Mouse (Mus musculus) liver, adult 2 months (tissue): ENCODE data around the gene Gm3012. TPM values are rescaled to one million over a fixed set of nuclear protein-coding genes. Genes with fewer than 3 reads are reported as not detected.
"Not testable (repeated sequence)": the region's sequence is repeated elsewhere in the genome, so short reads cannot be mapped to it uniquely, and the experiment has no call there.

Experiments
- DNase-seq: peaks from one replicate; pipeline ENCODE4 v3.0.0-alpha.2; 2011; ENCODE audit warnings: low read depth, low spot score; ENCODE audit errors: extremely low read depth
- H3K27ac ChIP-seq: fragments of 200-500 bp; replicated peaks from 2 replicates; pipeline ENCODE4 v1.5.1; 2012; ENCODE audit warnings: low read depth, mild to moderate bottlenecking, control low read depth, inconsistent platforms, low read length; ENCODE audit not compliant: insufficient read depth
- H3K27me3 ChIP-seq: fragments of 200-500 bp; 2 replicates; pipeline ENCODE4 v1.6.1; 2012; ENCODE audit warnings: mild to moderate bottlenecking, moderate library complexity, low read length, inconsistent platforms; ENCODE audit not compliant: control insufficient read depth, insufficient read depth
- H3K36me3 ChIP-seq: fragments of 200-500 bp; 2 replicates; pipeline ENCODE4 v1.6.1; 2012; ENCODE audit warnings: low read length, inconsistent platforms; ENCODE audit not compliant: control insufficient read depth, insufficient read depth
- H3K4me1 ChIP-seq: fragments of 200-500 bp; 2 replicates; pipeline ENCODE4 v1.6.1; 2011; ENCODE audit warnings: low read length; ENCODE audit not compliant: control insufficient read depth, insufficient read depth
- H3K4me3 ChIP-seq: fragments of 200-500 bp; 2 replicates; pipeline ENCODE4 v1.5.1; 2011; ENCODE audit warnings: low read depth, mild to moderate bottlenecking, control low read depth, low read length, moderate library complexity; ENCODE audit not compliant: insufficient read depth
- H3K79me2 ChIP-seq: fragments of 200-500 bp; 2 replicates; pipeline ENCODE4 v1.6.1; 2012; ENCODE audit warnings: inconsistent platforms, mild to moderate bottlenecking, low read length, moderate library complexity; ENCODE audit not compliant: control insufficient read depth, insufficient read depth
- H3K9ac ChIP-seq: fragments of 200-500 bp; 2 replicates; pipeline ENCODE4 v1.6.1; 2012; ENCODE audit warnings: low read depth, mild to moderate bottlenecking, control low read depth, inconsistent platforms, low read length
- WGBS: fragments of 180-500 bp; shearing (Covaris S2); methylation state at CpG from one replicate; pipeline ENCODE4 v1.1.7; 2018; 5-methylcytosine and 5-hydroxymethylcytosine counted together
- polyA plus RNA-seq: library from polyadenylated mRNA; depleted of rRNA; stranded (reverse); fragments of >200 nt; gene quantifications from 2 replicates; pipeline ENCODE4 v1.2.3, GENCODE M21; 2012; rRNA removed
- total RNA-seq: library from RNA; depleted of rRNA; stranded (reverse); fragments of >200 nt; gene quantifications from 2 replicates; pipeline ENCODE4 v1.2.3, GENCODE M21; 2014; rRNA removed

Gm3012 gene
- total RNA-seq = not detected in 2 replicates
- polyA plus RNA-seq = not detected in 2 replicates

DNA sequence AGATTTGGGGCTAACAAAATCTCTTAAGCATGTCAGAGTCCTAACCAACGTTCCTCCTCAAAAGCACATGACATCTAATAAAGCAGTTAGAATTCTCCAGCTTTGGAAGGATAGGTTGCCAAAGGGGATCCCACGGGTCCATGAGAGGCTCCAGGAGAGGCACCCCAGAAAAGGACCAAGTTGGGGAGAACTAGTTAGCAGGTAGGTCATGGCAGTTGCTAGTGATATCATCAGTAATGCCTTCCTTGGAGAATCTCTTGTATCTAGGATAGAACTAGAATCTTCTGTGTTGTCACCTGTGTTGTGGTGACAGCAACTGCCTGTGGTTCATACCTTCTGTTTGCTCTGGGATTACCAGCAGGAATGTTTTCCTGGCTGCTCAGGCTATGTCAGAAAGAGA, at the start of gene Gm3012:
TSS of gene Gm3012 (plus strand) at position 301 of the 400 bp plus-strand sequence.
- H3K36me3 ChIP-seq, DNase-seq, H3K4me1 ChIP-seq, H3K4me3 ChIP-seq, H3K27me3 ChIP-seq, H3K79me2 ChIP-seq, H3K27ac ChIP-seq, H3K9ac ChIP-seq: not testable (repeated sequence)
- whole genome bisulfite sequencing = no CpG with 5 or more reads among the region's 2 CpGs

DNA sequence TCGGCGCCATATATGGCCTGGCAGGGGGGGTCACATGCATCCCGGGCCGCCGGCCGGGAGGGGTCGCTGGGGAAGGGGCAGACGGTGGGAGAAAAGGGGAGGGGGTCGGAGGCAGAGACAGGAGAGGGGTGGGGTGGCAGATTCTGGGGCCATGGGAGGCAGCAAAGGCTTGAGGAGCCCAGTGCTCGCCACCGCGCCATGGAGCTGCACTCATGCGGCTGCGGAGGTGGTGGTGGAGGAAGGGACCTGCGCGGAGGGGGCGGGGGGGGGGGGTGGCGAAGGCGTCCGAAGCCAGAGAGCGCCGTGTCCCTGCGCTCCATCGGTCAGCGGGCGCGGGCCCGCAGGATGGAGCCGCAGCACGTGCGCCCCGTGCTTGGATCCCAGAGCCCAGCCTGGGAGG, 17.4 kb downstream of the Gm3012 start, which contains the start of gene Gm3020:
TSS of gene Gm3020 (plus strand) at position 301 of the 400 bp plus-strand sequence.
- DNase-seq, H3K27me3 ChIP-seq, H3K4me1 ChIP-seq, H3K36me3 ChIP-seq, H3K27ac ChIP-seq, H3K9ac ChIP-seq, H3K79me2 ChIP-seq, H3K4me3 ChIP-seq: not testable (repeated sequence)
- WGBS = no CpG with 5 or more reads among the region's 32 CpGs

DNA sequence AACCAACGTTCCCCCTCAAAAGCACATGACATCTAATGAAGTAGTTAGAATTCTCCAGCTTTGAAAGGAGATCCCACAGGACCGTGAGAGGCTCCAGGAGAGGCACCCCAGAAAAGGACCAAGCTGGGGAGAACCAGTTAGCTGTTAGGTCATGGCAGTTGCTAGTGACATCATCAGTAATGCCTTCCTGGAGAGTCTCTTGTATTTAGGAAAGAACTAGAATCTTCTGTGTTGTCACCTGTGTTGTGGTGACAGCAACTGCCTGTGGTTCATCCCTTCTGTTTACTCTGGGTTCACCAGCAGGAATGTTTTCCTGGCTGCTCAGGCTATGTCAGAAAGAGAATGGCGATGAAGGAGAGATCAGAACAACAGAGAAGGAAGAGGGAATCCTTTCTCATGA, 54.2 kb downstream of the Gm3012 start, which contains the start of gene Gm3043:
TSS of gene Gm3043 (plus strand) at position 301 of the 400 bp plus-strand sequence.
- not testable (repeated sequence) for H3K27ac ChIP-seq, DNase-seq, H3K79me2 ChIP-seq, H3K27me3 ChIP-seq, H3K4me1 ChIP-seq, H3K4me3 ChIP-seq, H3K36me3 ChIP-seq, H3K9ac ChIP-seq
- WGBS = no CpG with 5 or more reads among the region's 3 CpGs

Other genes with a start within 250 kb of the Gm3012 start
- not detected in 2 replicates for gene Gm10413, start 239.4 kb upstream of the Gm3012 start, total RNA-seq
- gene Gm10413, start 239.4 kb upstream of the Gm3012 start, polyA plus RNA-seq = not detected in 2 replicates
- not detected in 2 replicates for gene Gm10409, start 221.9 kb upstream of the Gm3012 start, total RNA-seq
- not detected in 2 replicates for gene Gm10409, start 221.9 kb upstream of the Gm3012 start, polyA plus RNA-seq
- gene Gm3005, start 206.4 kb upstream of the Gm3012 start, total RNA-seq = not detected in 2 replicates
- not detected in 2 replicates for gene Gm3005, start 206.4 kb upstream of the Gm3012 start, polyA plus RNA-seq
- not detected in 2 replicates for gene Gm10408, start 185.1 kb upstream of the Gm3012 start, total RNA-seq
- not detected in 2 replicates for gene Gm10408, start 185.1 kb upstream of the Gm3012 start, polyA plus RNA-seq
- gene Gm3020, start 17.5 kb downstream of the Gm3012 start, total RNA-seq = not detected in 2 replicates
- not detected in 2 replicates for gene Gm3020, start 17.5 kb downstream of the Gm3012 start, polyA plus RNA-seq
- not detected in 2 replicates for gene Gm3043, start 54.3 kb downstream of the Gm3012 start, total RNA-seq
- not detected in 2 replicates for gene Gm3043, start 54.3 kb downstream of the Gm3012 start, polyA plus RNA-seq
- gene Gm3002, start 175.6 kb downstream of the Gm3012 start, total RNA-seq = not detected in 2 replicates
- gene Gm3002, start 175.6 kb downstream of the Gm3012 start, polyA plus RNA-seq = not detected in 2 replicates
- gene Gm3033, start 211.7 kb downstream of the Gm3012 start, total RNA-seq = not detected in 2 replicates
- gene Gm3033, start 211.7 kb downstream of the Gm3012 start, polyA plus RNA-seq = not detected in 2 replicates
- gene Gm2916, start 249.7 kb downstream of the Gm3012 start, total RNA-seq = not detected in 2 replicates
- not detected in 2 replicates for gene Gm2916, start 249.7 kb downstream of the Gm3012 start, polyA plus RNA-seq